Mouse (Mus musculus): ENCODE measurements around the gene Ppp1r1b. TPM values are rescaled to one million over a fixed set of nuclear protein-coding genes. Genes with fewer than 3 reads are reported as not detected.

Gene Ppp1r1b
- polyA plus RNA-seq, 1 experiment = 0.34 TPM

DNA sequence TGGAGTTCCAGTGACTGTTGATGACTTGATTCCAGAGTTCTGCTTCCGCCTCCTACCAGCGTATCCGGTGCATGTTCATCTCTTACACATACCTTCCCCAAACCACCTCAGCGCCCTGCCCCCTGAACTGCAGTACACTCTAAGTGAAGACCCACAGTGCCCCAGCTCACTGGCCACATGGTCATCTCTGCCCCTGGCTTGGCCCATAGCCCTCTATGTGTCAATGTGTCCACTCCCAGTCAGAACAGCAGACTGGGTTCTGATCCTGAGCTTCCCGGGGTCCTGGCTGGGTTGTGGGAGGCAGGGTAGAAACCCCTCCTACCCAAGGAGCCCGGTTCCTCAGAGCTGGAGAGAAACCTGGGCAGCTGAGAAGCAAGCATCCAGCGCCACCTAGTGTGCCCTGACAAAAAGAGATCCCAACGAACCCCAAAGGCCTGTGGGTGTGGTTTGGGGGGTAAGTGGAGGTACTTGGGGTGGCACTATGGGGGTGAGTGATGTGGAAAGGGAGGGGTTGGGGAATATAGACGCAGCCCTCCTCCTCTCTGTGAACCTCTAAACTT is 41.1 kb downstream of the Ppp1r1b start:
- Histone ChIP-seq H3K27me3 (replicated peaks) (peaks cover 95% of the 10 kb centered on the region), H3K36me3 (replicated peaks; ENCODE audit: low read length) (no peaks in the 10 kb centered on the region), H3K4me3 (replicated peaks) (no peak overlapping the region), H3K4me1 (peaks cover 43% of the 10 kb centered on the region), H3K9me3 (no peaks in the 10 kb centered on the region)
- TF ChIP-seq FLI1 (IDR thresholded peaks at IDR 0.05; ENCODE audit: low read length) (no peak), GATA1 (IDR thresholded peaks at IDR 0.05; ENCODE audit: borderline replicate concordance, low read length) (no peak)

- Histone ChIP-seq H3K27me3 (replicated peaks) (peaks cover 94% of the 10 kb centered on the region), H3K4me1 (peaks cover 51% of the 10 kb centered on the region), H3K9me3 (no peaks in the 10 kb centered on the region), H3K36me3 (replicated peaks; ENCODE audit: low read length) (no peaks in the 10 kb centered on the region), H3K4me3 (replicated peaks) (no peak overlapping the region)
- TF ChIP-seq GATA1 (IDR thresholded peaks at IDR 0.05; ENCODE audit: borderline replicate concordance, low read length) (no peak), FLI1 (IDR thresholded peaks at IDR 0.05; ENCODE audit: low read length) (no peak)
These were observed 41.9 kb downstream of the Ppp1r1b start for GRCm38 (mm10) chr11:98390141-98390540.

- no peak overlapping the region for H3K4me3 ChIP-seq (replicated peaks)
- H3K4me1 ChIP-seq = peaks cover 49% of the 10 kb centered on the region
- H3K36me3 ChIP-seq (replicated peaks; ENCODE audit: low read length) = no peaks in the 10 kb centered on the region
- peaks cover 81% of the 10 kb centered on the region for H3K27me3 ChIP-seq (replicated peaks)
- H3K9me3 ChIP-seq = no peaks in the 10 kb centered on the region
- no peak for TF ChIP-seq GATA1 (IDR thresholded peaks at IDR 0.05; ENCODE audit: borderline replicate concordance, low read length)
- TF ChIP-seq FLI1 (IDR thresholded peaks at IDR 0.05; ENCODE audit: low read length) = no peak
These were observed 43.8 kb downstream of the Ppp1r1b start for GRCm38 (mm10) chr11:98392034-98392433.

- TF ChIP-seq GATA1 (IDR thresholded peaks at IDR 0.05; ENCODE audit: borderline replicate concordance, low read length) (no peak), FLI1 (IDR thresholded peaks at IDR 0.05; ENCODE audit: low read length) (no peak)
- H3K9me3 ChIP-seq = no peaks in the 10 kb centered on the region
- H3K27me3 ChIP-seq (replicated peaks) = peaks cover 74% of the 10 kb centered on the region
- peaks cover 49% of the 10 kb centered on the region for H3K4me1 ChIP-seq
- no peaks in the 10 kb centered on the region for H3K36me3 ChIP-seq (replicated peaks; ENCODE audit: low read length)
- H3K4me3 ChIP-seq (replicated peaks) = peak overlapping the region; percentile 67
These were observed 44.4 kb downstream of the Ppp1r1b start for GRCm38 (mm10) chr11:98392645-98393044.

DNA sequence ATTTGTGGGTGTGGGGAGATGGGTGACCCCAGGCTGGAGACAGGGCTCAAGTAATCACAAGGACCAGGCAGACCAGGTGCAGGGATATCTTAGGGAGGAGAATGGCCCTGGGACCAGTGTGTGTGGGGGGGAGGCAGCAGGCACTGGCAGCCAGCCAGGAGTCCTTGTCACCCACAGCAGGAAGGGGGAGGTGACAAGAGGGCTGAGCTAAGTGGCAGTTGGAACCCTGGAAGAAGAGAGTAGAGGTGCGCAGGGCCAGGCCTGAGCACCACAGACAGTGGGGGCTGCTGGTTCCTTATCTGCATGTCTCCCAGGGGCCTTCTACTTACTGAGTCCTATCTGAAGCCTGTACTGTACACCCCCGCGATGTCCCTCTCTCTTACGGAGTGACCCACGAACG is 45.1 kb downstream of the Ppp1r1b start:
- TF ChIP-seq FLI1 (IDR thresholded peaks at IDR 0.05; ENCODE audit: low read length) = no peak
- no peak for TF ChIP-seq GATA1 (IDR thresholded peaks at IDR 0.05; ENCODE audit: borderline replicate concordance, low read length)
- no peaks in the 10 kb centered on the region for H3K36me3 ChIP-seq (replicated peaks; ENCODE audit: low read length)
- peaks cover 72% of the 10 kb centered on the region for H3K27me3 ChIP-seq (replicated peaks)
- no peaks in the 10 kb centered on the region for H3K9me3 ChIP-seq
- peaks cover 49% of the 10 kb centered on the region for H3K4me1 ChIP-seq
- peak overlapping the region; percentile 79 for H3K4me3 ChIP-seq (replicated peaks)

GRCm38 (mm10) chr11:98394301-98394700 is 46.1 kb downstream of the Ppp1r1b start:
- Histone ChIP-seq H3K36me3 (replicated peaks; ENCODE audit: low read length) (no peaks in the 10 kb centered on the region), H3K9me3 (no peaks in the 10 kb centered on the region), H3K4me1 (peaks cover 42% of the 10 kb centered on the region), H3K27me3 (replicated peaks) (peaks cover 62% of the 10 kb centered on the region), H3K4me3 (replicated peaks) (no peak overlapping the region)
- TF ChIP-seq GATA1 (IDR thresholded peaks at IDR 0.05; ENCODE audit: borderline replicate concordance, low read length) (no peak), FLI1 (IDR thresholded peaks at IDR 0.05; ENCODE audit: low read length) (no peak)

DNA sequence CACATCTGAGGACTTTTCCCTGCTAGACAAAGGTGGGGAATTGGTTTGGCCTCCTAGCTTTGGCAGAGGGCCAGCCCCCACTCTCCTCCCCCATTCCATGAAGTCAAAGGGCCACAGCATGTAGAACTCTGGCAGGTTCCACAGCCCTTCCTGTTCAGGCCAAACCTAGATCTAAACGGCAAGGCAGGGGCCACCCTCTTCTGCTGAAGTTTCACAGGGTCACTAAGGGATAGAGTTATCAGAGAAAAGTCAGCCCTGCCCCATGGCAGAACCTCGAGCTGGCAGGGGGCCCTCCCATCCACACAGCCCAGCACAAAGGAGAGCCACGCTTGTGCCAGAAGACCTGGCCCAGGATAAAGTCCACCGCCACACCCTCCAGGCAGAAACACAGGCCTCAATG is 46.8 kb downstream of the Ppp1r1b start:
- Histone ChIP-seq H3K36me3 (replicated peaks; ENCODE audit: low read length) (no peaks in the 10 kb centered on the region), H3K9me3 (no peaks in the 10 kb centered on the region), H3K27me3 (replicated peaks) (peaks cover 55% of the 10 kb centered on the region), H3K4me1 (peaks cover 48% of the 10 kb centered on the region), H3K4me3 (replicated peaks) (no peak overlapping the region)
- TF ChIP-seq FLI1 (IDR thresholded peaks at IDR 0.05; ENCODE audit: low read length) (no peak), GATA1 (IDR thresholded peaks at IDR 0.05; ENCODE audit: borderline replicate concordance, low read length) (no peak)

DNA sequence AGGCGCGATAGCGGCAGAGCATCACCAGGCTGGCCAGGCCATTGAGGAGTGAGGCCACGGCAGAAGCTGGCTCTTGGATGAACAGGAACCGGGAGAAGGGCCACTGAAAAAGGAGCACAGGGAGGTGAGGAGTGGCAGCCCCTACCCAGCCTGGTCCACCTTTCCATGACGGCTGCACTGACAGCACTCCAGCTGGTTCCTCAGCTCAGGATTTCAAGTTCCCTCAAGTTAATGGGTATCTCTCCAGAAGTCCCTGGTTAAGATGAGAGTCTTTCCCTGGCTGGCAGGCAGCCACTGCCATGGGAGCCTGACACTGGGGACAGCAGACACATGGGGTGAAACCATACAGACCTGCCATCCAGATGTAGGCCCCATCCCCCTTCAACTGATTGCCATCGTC is 49.7 kb downstream of the Ppp1r1b start:
- Histone ChIP-seq H3K4me1 (peaks cover 43% of the 10 kb centered on the region), H3K27me3 (replicated peaks) (peaks cover 30% of the 10 kb centered on the region), H3K9me3 (no peaks in the 10 kb centered on the region), H3K4me3 (replicated peaks) (no peak overlapping the region), H3K36me3 (replicated peaks; ENCODE audit: low read length) (no peaks in the 10 kb centered on the region)
- TF ChIP-seq GATA1 (IDR thresholded peaks at IDR 0.05; ENCODE audit: borderline replicate concordance, low read length) (no peak), FLI1 (IDR thresholded peaks at IDR 0.05; ENCODE audit: low read length) (no peak)

DNA sequence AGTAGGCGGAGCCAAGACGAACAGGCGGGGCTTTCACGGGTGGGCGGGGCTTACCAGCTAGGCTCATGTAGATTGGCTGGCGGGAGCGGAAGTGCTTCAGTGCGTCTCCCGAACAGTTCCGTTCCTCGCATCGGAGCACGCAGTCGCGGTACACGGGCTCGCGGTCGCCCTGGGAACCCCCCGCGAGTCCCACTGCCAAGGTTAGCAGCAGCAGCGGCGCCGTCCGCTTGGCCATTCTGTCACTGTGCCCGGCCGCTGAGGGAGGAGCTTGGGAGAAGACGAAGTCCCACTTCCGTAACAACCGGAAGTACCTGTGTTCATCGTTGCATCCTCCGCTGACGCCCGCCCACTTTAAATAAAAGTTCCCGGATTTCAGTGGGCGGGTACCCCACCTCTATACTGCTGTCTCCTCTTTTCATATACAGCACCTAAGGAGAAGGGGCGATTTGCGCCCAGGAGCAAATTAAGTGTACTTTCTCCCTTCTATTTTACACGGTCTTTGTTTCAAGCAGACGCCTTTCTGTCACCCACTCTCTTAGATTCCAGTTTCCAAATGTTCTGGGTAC is 52.0 kb downstream of the Ppp1r1b start, which contains the start of gene Pgap3:
Gene Pgap3 (minus strand): TSS at position 330 of the 566 bp plus-strand sequence.
- no peaks in the 10 kb centered on the region for H3K9me3 ChIP-seq
- TF ChIP-seq GATA1 (IDR thresholded peaks at IDR 0.05; ENCODE audit: borderline replicate concordance, low read length) = no peak
- peak; percentile 46; the same call in 1 of the 2 replicates for TF ChIP-seq FLI1 (IDR thresholded peaks at IDR 0.05; ENCODE audit: low read length)
- peaks cover 24% of the 10 kb centered on the region for H3K27me3 ChIP-seq (replicated peaks)
- H3K4me1 ChIP-seq = peaks cover 20% of the 10 kb centered on the region
- H3K4me3 ChIP-seq (replicated peaks) = peak within 1 kb of the TSS; percentile 96
- no peaks in the 10 kb centered on the region for H3K36me3 ChIP-seq (replicated peaks; ENCODE audit: low read length)

DNA sequence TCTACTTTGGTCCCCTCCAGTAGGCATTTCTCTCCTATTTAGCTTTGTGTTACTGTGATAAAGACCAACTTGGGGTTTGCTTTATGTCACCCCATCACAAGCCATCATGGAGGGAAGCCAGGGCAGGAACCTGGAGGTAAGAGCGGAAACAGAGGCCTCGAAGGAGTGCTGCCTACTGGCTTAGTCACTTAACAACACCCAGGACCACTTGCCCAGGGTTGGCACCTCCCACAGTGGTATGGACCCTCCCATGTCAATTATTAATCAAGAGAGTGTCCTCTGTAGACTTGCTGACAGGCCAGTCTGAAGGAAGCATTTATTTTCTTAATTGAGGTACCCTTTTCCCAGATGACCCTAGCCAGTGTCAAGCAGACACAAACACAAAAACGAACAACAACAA is 52.6 kb downstream of the Ppp1r1b start:
- Histone ChIP-seq H3K36me3 (replicated peaks; ENCODE audit: low read length) (no peaks in the 10 kb centered on the region), H3K4me1 (peaks cover 18% of the 10 kb centered on the region), H3K27me3 (replicated peaks) (peaks cover 23% of the 10 kb centered on the region), H3K9me3 (no peaks in the 10 kb centered on the region), H3K4me3 (replicated peaks) (peak overlapping the region; percentile 96)
- TF ChIP-seq FLI1 (IDR thresholded peaks at IDR 0.05; ENCODE audit: low read length) = no peak
- no peak for TF ChIP-seq GATA1 (IDR thresholded peaks at IDR 0.05; ENCODE audit: borderline replicate concordance, low read length)

Data from megakaryocyte, embryonic 14.5 days (primary cell).